Mouse (Mus musculus) adipose tissue, adult 10 weeks (tissue): Measurements from ENCODE around the gene Aldh18a1. TPM values are rescaled to one million over a fixed set of nuclear protein-coding genes. Genes with fewer than 3 reads are reported as not detected.

ENCODE experiments used
- polyA plus RNA-seq: library from polyadenylated mRNA; stranded (reverse); fragments of 350-450 nt; fragmentation: Illumina TruSeq; extraction: RNeasy Lipid Tissue Mini Kit (QIAGEN cat#74804); gene quantifications from one replicate; pipeline ENCODE4 v1.2.3, GENCODE M21; 2014; ENCODE audit warnings: low read depth, low replicate concordance

The Aldh18a1 gene
- polyA plus RNA-seq, result 13.7 TPM

DNA sequence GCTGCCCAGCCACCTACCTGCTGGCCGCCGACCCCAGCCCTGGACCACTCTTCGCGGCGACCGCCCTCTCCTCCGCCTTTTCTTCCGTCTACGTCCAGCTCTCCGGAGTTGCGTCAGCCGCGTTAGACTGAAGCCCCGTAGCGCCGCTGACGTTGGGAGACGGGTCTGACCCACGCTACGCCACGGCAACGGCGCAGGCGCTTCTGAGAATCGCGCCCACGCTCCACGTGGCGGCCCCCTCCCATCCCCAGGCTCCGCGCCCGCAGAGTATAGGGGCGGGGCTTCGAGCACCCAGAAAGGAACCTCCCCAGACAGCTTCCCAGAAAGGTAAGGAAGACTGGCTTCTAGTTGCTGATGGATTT lies at the start of gene Aldh18a1:
Gene Aldh18a1, minus strand, starts transcription at position 171 of the 362 bp plus-strand sequence.

DNA sequence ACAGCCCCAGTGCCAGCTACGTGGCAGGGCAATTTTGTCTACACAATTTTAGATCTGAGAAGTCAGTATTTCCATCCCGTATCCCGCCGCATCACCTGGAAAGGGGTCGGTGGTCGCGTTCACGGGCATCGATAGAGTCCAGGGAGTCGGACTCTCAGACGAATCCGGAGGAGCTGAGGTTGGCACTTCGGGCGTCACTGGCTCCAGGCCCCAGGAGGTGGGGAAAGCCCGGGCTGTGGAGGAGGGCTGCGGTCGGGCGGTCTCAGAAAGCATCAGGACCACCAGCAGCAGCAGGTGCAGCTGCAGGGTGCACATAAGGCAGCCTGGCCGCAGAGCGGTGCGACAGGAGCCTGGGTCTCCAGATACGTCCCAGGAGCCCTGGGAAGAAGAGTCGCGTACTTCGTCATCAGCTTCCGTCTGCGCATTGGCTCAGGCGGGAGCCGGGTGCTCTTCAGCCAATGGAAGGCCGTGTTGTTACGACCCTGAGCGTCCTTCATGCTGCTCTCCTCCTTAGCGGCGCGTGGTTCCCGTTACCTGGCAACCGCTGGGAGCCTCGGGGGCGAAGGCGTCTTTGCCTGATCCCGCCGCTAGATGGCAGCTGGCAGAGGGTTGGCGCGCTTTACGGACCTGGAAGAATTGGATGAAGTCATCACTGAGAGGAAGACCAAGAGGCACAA lies 23.7 kb upstream of the Aldh18a1 start, which contains the start of the genes Tctn3 and Entpd1:
Gene Tctn3, minus strand, starts transcription at position 404 of the 677 bp plus-strand sequence.
Gene Entpd1, plus strand, starts transcription at position 537 of the 677 bp plus-strand sequence.

DNA sequence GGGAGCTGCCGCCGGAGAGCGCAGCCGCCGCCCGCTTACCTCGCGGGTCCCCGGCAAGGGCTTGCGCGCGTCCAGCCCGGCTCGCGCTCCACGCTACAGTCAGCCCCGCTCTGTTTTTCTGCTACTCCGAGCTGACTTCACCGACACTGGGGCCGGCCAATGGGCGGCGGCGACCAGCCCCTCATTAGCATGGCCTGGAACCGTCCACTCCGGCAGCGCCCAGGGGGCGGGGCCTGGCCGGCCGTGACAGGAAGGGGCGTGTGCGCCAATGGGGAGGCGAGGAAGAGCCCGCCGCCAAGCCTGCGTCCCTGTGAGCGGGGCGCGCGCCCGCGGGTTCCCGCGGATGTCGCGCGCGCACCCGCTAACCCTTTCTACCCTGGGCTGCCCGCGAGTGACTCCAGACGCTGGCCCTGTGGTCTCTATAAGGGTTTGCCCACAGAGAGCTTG lies 74.6 kb downstream of the Aldh18a1 start, which contains the start of gene Sorbs1:
Gene Sorbs1, minus strand, starts transcription at position 148 of the 447 bp plus-strand sequence.

Other genes starting within 250 kb of the Aldh18a1 start
- 188 TPM for gene Sorbs1, start 74.7 kb downstream of the Aldh18a1 start, polyA plus RNA-seq
- gene Tctn3, start 23.8 kb upstream of the Aldh18a1 start, polyA plus RNA-seq, result 11.3 TPM
- gene Entpd1, start 23.9 kb upstream of the Aldh18a1 start, polyA plus RNA-seq, result 26.6 TPM
- gene Cc2d2b, start 160.3 kb upstream of the Aldh18a1 start, polyA plus RNA-seq, result 0.43 TPM
- gene Ccnj, start 242.8 kb upstream of the Aldh18a1 start, polyA plus RNA-seq, result 4.6 TPM